Mouse (Mus musculus): ENCODE results near the gene Pet117.
A peak's percentile ranks its signal among the peaks of the same experiment; 100 is the strongest.
"Not testable (repeated sequence)": the region's sequence is repeated elsewhere in the genome, so short reads cannot be mapped to it uniquely, and the experiment has no call there.

Gene Pet117

GRCm38 (mm10) chr2:144333138-144333842, 35.5 kb upstream of the Pet117 start:
- Histone ChIP-seq H3K27me3 (ENCODE audit: insufficient read depth, low read length) (peaks cover 68% of the 10 kb centered on the region), H3K4me1 (replicated peaks; ENCODE audit: low read depth, low read length) (peaks cover 40% of the 10 kb centered on the region), H3K9me3 (ENCODE audit: low read length) (no peaks in the 10 kb centered on the region), H3K36me3 (ENCODE audit: insufficient read depth, low read length) (no peaks in the 10 kb centered on the region), H3K4me3 (replicated peaks; ENCODE audit: low read length) (peak overlapping the region; percentile 71)
- TF ChIP-seq CTCF (conservative IDR thresholded peaks at IDR 0.05; ENCODE audit: low read length) (peak; percentile 32), NANOG (IDR thresholded peaks at IDR 0.05; ENCODE audit: borderline replicate concordance, low read length) (no peak), POU5F1 (IDR thresholded peaks at IDR 0.05; ENCODE audit: borderline replicate concordance, low read length) (no peak)

- H3K4me3 ChIP-seq (replicated peaks; ENCODE audit: low read length): no peak overlapping the region
These were observed 31.6 kb upstream of the Pet117 start for GRCm38 (mm10) chr2:144337230-144337629.

DNA sequence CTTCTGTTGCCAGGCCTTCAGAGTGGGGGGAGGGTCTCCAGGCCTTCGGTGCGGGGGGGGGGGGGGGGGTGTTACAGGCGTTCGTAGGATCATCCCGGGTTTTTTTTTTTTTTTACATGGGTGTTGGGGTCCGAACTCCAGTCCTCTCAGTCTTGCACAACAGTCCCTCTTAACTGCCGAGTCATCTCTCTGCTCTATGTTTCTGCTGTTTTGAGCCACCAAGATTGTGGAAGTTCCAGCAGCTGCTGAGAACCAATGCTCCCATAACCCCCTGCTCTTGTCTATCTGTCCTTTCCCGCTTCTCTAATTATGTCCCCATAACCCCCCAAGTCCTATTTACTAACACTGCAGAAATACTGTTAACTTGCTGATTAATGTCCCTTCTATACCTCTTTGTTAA, 31.1 kb upstream of the Pet117 start:
- TF ChIP-seq NANOG (IDR thresholded peaks at IDR 0.05; ENCODE audit: borderline replicate concordance, low read length) (no peak), CTCF (conservative IDR thresholded peaks at IDR 0.05; ENCODE audit: low read length) (no peak), POU5F1 (IDR thresholded peaks at IDR 0.05; ENCODE audit: borderline replicate concordance, low read length) (no peak)
- peaks cover 8% of the 10 kb centered on the region for H3K4me1 ChIP-seq (replicated peaks; ENCODE audit: low read depth, low read length)
- no peaks in the 10 kb centered on the region for H3K36me3 ChIP-seq (ENCODE audit: insufficient read depth, low read length)
- H3K9me3 ChIP-seq (ENCODE audit: low read length): no peaks in the 10 kb centered on the region
- peaks cover 33% of the 10 kb centered on the region for H3K27me3 ChIP-seq (ENCODE audit: insufficient read depth, low read length)
- no peak overlapping the region for H3K4me3 ChIP-seq (replicated peaks; ENCODE audit: low read length)

More at GRCm38 (mm10) chr2:144337230-144337629, 31.6 kb upstream of the Pet117 start:
- Histone ChIP-seq H3K27me3 (ENCODE audit: insufficient read depth, low read length) (peaks cover 38% of the 10 kb centered on the region), H3K4me1 (replicated peaks; ENCODE audit: low read depth, low read length) (peaks cover 13% of the 10 kb centered on the region), H3K9me3 (ENCODE audit: low read length) (no peaks in the 10 kb centered on the region), H3K36me3 (ENCODE audit: insufficient read depth, low read length) (no peaks in the 10 kb centered on the region)
- TF ChIP-seq NANOG (IDR thresholded peaks at IDR 0.05; ENCODE audit: borderline replicate concordance, low read length) (no peak), CTCF (conservative IDR thresholded peaks at IDR 0.05; ENCODE audit: low read length) (no peak), POU5F1 (IDR thresholded peaks at IDR 0.05; ENCODE audit: borderline replicate concordance, low read length) (no peak)

DNA sequence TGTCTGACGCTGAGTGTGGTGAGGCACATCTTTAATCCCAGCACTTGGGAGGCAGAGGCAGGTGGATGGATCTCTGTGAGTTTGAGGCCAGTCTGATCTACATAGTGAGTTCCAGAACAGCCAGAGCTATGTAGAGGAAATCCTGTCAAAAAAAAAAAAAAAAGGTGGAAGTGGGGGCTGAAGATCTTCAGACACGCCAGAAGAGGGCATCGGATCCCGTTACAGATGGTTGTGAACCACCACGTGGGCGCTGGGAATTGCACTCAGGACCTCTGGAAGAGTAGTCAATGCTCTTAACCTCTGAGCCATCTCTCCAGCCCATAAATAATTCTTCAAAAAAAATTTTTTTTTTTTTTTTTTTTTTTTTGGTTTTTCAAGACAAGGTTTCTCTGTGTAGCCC, 30.6 kb upstream of the Pet117 start:
- H3K36me3 ChIP-seq (ENCODE audit: insufficient read depth, low read length); H3K4me3 ChIP-seq (replicated peaks; ENCODE audit: low read length); H3K4me1 ChIP-seq (replicated peaks; ENCODE audit: low read depth, low read length); H3K9me3 ChIP-seq (ENCODE audit: low read length): not testable (repeated sequence)
- H3K27me3 ChIP-seq (ENCODE audit: insufficient read depth, low read length): peaks cover 29% of the 10 kb centered on the region

DNA sequence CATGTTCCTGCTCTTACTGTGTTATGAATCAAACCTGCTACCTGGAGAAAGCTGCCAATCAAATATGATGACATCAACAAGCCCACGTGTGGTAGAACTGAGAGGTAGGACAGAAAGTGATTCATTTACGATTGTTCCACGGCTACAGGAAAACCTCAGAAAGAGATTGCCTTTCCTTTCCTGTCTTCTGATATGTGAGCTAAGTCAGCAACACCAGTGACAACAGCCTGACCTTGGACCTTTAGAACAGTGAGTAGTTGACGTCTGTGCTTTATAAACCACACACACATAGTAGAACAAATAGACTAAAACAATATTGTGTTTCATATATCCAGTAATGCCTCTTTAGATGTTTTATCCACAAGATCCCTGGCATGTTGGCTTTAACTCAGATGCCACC, 25.6 kb upstream of the Pet117 start:
- Histone ChIP-seq H3K4me1 (replicated peaks; ENCODE audit: low read depth, low read length) (no peaks in the 10 kb centered on the region), H3K27me3 (ENCODE audit: insufficient read depth, low read length) (0 out of 2 replicates have a peak, but pooled peaks cover 2% of the 10 kb centered on the region), H3K36me3 (ENCODE audit: insufficient read depth, low read length) (no peaks in the 10 kb centered on the region), H3K9me3 (ENCODE audit: low read length) (no peaks in the 10 kb centered on the region), H3K4me3 (replicated peaks; ENCODE audit: low read length) (no peak overlapping the region)
- TF ChIP-seq CTCF (conservative IDR thresholded peaks at IDR 0.05; ENCODE audit: low read length) (no peak), NANOG (IDR thresholded peaks at IDR 0.05; ENCODE audit: borderline replicate concordance, low read length) (no peak), POU5F1 (IDR thresholded peaks at IDR 0.05; ENCODE audit: borderline replicate concordance, low read length) (no peak)

DNA sequence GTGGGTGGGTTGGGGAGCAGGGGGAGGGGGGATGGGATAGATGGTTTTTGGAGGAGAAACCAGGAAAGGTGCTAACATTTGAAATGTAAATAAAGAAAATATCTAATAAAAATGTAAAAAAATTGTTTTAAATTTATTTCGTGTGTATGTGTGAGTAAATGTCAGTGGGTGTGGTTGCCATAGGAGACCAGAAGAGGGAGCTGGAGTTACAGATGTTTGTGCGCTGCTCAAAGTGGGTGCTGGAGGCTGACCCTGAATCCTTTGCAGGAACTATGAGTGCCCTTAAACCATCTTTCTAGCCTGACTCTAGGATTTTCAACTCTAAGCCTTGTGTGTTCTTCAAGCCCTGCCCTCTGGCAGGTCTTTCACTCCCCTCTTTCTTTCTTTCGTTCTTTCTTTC, 20.3 kb upstream of the Pet117 start:
- 0 out of 2 replicates have a peak, but pooled peaks cover 2% of the 10 kb centered on the region for H3K27me3 ChIP-seq (ENCODE audit: insufficient read depth, low read length)
- H3K4me1 ChIP-seq (replicated peaks; ENCODE audit: low read depth, low read length): 0 out of 2 replicates have a peak, but pooled peaks cover 2% of the 10 kb centered on the region
- TF ChIP-seq NANOG (IDR thresholded peaks at IDR 0.05; ENCODE audit: borderline replicate concordance, low read length): no peak
- TF ChIP-seq POU5F1 (IDR thresholded peaks at IDR 0.05; ENCODE audit: borderline replicate concordance, low read length): no peak
- peak; percentile 53 for TF ChIP-seq CTCF (conservative IDR thresholded peaks at IDR 0.05; ENCODE audit: low read length)
- H3K4me3 ChIP-seq (replicated peaks; ENCODE audit: low read length): no peak overlapping the region
- no peaks in the 10 kb centered on the region for H3K36me3 ChIP-seq (ENCODE audit: insufficient read depth, low read length)
- no peaks in the 10 kb centered on the region for H3K9me3 ChIP-seq (ENCODE audit: low read length)

GRCm38 (mm10) chr2:144352843-144353242, 16.0 kb upstream of the Pet117 start:
- Histone ChIP-seq H3K4me3 (replicated peaks; ENCODE audit: low read length) (no peak overlapping the region), H3K4me1 (replicated peaks; ENCODE audit: low read depth, low read length) (0 out of 2 replicates have a peak, but pooled peaks cover 2% of the 10 kb centered on the region), H3K36me3 (ENCODE audit: insufficient read depth, low read length) (no peaks in the 10 kb centered on the region), H3K9me3 (ENCODE audit: low read length) (no peaks in the 10 kb centered on the region), H3K27me3 (ENCODE audit: insufficient read depth, low read length) (no peaks in the 10 kb centered on the region)
- TF ChIP-seq CTCF (conservative IDR thresholded peaks at IDR 0.05; ENCODE audit: low read length) (no peak), POU5F1 (IDR thresholded peaks at IDR 0.05; ENCODE audit: borderline replicate concordance, low read length) (no peak), NANOG (IDR thresholded peaks at IDR 0.05; ENCODE audit: borderline replicate concordance, low read length) (no peak)

GRCm38 (mm10) chr2:144369020-144369421, 225 bp downstream of the Pet117 start:
- TF ChIP-seq NANOG (IDR thresholded peaks at IDR 0.05; ENCODE audit: borderline replicate concordance, low read length) (no peak), POU5F1 (IDR thresholded peaks at IDR 0.05; ENCODE audit: borderline replicate concordance, low read length) (no peak), CTCF (conservative IDR thresholded peaks at IDR 0.05; ENCODE audit: low read length) (no peak)
- Histone ChIP-seq H3K9me3 (ENCODE audit: low read length) (no peaks in the 10 kb centered on the region), H3K4me3 (replicated peaks; ENCODE audit: low read length) (peak overlapping the region; percentile 87), H3K27me3 (ENCODE audit: insufficient read depth, low read length) (no peaks in the 10 kb centered on the region), H3K4me1 (replicated peaks; ENCODE audit: low read depth, low read length) (peaks cover 27% of the 10 kb centered on the region), H3K36me3 (ENCODE audit: insufficient read depth, low read length) (peaks cover 26% of the 10 kb centered on the region)

DNA sequence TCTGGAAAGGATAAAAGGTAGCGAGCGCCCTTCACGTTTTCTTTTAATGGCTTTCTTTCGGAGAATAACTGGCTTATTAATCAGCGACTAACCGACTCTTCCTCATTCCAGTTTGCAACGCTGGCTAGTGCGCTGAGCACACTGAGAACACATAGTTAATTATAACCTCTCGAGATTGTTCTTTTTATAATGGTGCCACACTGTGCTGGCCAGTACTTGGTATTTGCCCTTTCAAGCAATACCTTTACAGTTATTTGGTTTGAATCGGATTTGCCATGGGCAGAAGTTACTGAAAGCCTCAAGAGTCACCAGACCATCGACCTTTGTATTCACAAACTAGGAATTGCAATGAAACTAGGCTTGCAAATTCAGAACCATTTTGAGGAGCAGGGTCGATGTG, 715 bp downstream of the Pet117 start:
- Histone ChIP-seq H3K4me1 (replicated peaks; ENCODE audit: low read depth, low read length) (peaks cover 32% of the 10 kb centered on the region), H3K9me3 (ENCODE audit: low read length) (no peaks in the 10 kb centered on the region), H3K27me3 (ENCODE audit: insufficient read depth, low read length) (no peaks in the 10 kb centered on the region), H3K36me3 (ENCODE audit: insufficient read depth, low read length) (peaks cover 31% of the 10 kb centered on the region), H3K4me3 (replicated peaks; ENCODE audit: low read length) (peak overlapping the region; percentile 87)
- TF ChIP-seq POU5F1 (IDR thresholded peaks at IDR 0.05; ENCODE audit: borderline replicate concordance, low read length) (no peak), CTCF (conservative IDR thresholded peaks at IDR 0.05; ENCODE audit: low read length) (no peak), NANOG (IDR thresholded peaks at IDR 0.05; ENCODE audit: borderline replicate concordance, low read length) (no peak)
